Mouse (Mus musculus): ENCODE results near the gene Ccdc174.

The Ccdc174 gene

DNA sequence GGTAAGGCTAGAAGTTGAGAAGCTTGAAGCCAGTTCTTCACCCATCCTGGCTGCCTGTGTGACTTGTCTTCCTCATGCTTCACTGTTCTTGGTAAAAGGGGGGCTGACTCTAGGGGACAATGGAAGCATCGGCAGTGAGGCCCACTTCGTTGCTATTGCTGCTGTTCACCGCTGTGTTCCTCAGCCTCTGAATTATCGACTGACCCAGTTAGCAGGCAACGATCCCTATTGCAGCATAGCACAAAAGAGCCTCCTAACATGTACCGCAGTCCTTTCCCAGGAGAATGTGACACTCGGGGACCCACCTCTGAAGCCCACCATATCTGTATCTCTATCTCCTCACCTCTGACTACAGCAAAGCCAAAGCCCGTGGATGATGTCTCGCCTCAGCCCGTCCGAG is 39.9 kb downstream of the Ccdc174 start:
- DNase-seq (ENCODE audit: extremely low spot score): no peak

DNA sequence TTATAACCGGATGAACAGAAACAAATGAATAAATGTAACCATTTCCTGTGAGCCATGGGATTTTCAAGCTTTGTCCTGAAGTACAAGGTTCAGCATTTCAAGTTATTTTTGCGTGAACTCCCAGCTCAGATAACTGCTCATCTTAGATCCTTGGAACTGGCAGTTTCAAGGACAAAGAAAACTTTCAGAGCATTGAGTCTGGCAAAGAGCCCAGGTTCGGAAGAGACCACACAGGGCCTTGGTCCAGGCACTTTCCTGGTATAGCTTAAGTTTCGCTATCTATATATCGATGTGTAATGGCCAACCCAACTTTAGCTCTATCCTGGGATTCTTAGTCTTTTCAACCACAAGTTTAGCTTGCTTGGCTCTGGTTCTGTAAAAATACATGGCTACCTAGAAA is 53.4 kb downstream of the Ccdc174 start:
- no peak for DNase-seq (ENCODE audit: extremely low spot score)

DNA sequence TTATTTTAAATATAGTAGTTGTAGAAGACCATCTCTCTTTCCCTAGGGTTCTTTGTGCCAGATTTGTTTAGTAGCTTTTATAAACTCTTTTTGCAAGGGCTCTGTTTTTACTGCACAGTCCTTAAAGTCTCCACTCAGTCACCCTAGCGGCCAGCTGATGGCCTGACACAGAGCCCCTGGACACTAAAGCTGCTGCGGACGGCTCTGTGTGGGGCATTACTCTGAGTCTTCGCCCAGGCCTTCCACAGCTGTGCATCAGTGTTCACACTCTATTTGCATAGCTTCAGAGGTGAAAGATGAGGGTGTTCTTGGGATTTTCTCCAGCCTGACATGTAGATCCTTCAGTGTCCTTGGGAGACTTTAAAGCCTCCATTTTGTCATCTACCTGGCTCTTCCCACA is 60.6 kb downstream of the Ccdc174 start:
- no peak for DNase-seq (ENCODE audit: extremely low spot score)

DNA sequence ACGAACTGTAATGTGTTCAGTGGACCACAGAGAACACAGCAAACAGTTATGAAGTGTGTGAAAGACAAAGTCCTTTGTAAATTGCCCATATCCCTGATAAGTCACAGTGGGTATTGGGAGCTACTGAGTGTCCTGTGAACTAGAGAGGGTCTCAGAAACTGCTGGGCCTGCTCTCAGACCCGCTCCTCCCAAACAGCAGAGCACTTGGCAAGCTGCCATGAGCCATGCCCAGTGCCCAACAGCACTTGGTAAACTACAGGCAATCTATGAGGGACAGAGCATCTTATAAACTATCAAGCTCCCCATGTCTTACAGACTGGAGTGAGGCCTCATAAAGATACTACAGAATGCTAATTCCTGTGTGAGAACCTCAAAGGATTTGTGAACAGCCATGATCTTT is 70.6 kb downstream of the Ccdc174 start:
- no peak for DNase-seq (ENCODE audit: extremely low spot score)

Measured in embryo, embryonic 9.5 days (tissue).